Mouse (Mus musculus) cerebellum, postnatal 14 days (tissue): ENCODE data around the gene Utp4.
A peak's percentile ranks its signal among the peaks of the same experiment; 100 is the strongest.
"Not testable (repeated sequence)": the region's sequence is repeated elsewhere in the genome, so short reads cannot be mapped to it uniquely, and the experiment has no call there.

Experiments
- DNase-seq, 2 experiments: peaks; one replicate each; pipeline ENCODE4 v3.0.0; 2021; ENCODE audit warnings: mixed read lengths in 2 of 2

Gene Utp4

DNA sequence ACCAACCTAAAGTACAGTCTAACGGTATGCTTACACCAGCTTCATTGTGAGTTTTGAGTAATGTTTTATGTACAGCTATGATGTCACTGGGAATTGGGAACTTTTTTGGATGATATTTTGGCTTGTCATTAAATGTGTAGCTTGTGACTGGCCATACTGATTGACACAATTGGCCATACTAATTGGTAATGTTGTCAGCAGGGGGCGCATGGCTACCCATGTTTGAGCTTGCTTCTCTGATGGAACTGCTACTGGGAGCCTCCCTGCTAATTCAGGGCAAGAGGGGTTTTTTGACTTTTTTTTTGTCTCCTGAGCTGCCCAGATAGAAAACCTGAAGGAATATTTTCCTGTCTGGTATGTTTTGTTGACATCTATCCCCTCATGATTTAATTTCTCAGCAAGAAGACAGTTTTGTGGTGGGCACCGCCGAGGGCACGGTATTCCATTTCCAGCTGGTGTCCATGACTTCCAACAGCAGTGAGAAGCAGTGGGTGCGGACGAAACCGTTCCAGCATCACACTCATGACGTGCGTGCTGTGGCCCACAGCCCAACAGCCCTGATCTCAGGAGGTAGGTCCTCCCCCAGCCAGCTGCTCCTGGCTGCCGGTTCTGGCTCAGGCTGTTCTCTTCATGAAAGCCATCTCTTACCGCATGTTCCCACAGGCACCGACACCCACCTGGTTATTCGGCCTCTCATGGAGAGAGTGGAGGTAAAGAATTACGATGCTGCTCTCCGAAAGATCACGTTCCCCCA is 12.5 kb downstream of the Utp4 start:
- DNase-seq: peak; percentile 59 to 73

DNA sequence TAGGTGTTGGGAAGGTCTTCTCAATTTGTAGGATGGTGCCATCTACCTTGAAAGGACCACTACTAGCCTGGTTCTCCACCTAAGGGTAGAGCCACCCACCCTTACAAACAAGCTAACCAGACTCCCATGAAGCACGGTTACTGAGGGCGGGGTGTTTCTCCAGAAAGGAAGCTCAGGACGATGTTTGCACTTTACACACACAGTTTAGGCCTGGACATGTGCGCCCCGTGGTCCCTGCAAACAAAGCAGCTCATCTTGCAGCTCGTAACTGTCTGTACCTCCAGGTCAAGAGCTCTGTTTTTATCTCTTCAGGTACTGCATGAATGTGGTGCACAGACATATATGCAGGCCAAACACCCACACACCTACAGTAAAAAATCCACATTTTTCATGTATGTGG is 13.2 kb downstream of the Utp4 start:
- DNase-seq: no peak

DNA sequence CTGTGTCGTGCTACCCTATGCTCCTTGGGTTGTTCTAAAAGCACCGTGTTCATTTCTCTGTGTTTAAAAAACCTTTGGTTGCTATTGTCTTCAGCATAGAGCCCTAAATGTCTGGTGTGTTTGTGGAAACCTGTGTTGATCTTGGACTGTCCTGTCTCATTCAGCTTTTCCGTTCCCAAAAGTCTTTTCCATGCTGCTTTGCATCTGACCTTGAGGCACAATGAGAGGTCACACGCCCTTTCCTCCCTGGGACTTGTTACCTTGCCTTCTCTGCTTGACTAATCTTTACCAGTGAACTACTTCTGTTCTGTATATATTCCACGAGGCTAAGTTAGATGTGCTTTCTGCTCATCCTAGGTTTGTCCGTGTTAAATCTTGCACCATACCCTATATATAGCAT is 14.0 kb downstream of the Utp4 start:
- no peak for DNase-seq

DNA sequence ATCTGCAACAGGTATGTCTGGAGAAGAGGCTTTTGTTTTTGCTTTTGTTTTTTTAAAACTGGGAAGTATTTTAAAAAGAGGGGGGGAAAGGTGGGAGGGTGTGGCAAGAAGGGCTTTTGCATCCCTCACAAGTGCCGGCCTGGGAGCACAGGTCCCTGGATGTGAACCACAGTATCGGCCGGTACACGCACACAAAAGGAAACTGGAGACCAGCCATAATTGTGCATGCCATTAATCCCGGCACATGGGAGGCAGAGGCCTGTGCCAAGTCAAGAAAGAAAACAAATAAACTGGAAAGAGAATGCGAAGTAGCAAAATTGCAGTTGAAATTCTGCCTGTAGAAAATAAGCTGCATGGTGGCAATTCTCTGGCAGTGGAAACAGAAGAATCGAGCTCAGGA is 14.9 kb downstream of the Utp4 start:
- DNase-seq: no peak

DNA sequence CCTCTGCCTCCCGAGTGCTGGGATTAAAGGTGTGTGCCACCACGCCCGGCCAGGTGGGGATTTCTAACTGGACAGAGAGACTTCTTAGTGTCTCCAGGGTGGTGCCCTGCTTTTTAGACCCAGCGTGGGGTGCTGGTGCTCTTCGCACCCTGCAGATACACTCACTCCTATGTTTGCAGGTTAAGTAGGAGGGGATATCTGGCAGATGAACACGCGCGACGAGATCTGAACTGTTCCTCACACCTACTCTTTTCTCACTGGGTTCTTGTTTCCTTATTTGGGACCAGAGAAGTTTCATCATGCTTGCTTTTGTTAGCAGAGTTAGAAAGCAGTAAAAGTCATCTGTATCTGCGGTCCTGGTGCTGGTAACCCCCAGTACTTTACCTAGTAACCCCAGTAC is 20.2 kb downstream of the Utp4 start:
- no peak for DNase-seq

DNA sequence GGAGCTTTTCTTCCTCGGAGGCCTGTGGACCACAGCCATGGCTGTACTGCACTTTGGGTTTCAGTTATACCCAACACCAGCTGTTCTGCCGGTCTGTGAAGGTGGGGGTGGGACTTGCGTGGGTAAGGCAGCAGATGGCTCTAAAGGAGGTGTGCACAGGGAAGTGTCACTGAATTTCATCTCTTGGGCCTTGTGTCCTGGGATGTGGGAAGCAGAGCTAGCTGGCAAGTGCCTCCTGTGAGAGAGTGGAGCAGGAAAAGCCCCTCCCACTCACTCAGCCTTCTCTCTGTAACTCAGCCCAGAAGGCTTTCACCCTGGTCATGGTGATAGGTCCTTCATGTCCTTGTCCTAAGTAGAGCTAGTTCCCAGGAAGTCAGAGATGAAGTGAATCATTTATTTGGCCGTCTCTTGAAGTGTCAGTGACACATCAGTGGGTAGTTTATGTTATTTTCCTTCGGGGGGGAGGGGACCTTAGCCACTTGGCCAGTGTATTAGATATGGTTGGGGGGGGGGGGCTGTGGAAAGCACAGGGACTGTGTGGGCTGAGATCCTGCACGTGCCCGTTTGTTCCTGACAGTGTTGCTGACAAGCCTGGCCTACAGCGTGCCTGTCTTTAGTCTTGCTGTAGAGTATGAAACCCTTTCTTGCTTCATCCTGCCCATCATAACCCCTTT is 26.4 kb downstream of the Utp4 start:
- DNase-seq: no peak

GRCm38 (mm10) chr8:106920395-106920741 is 26.9 kb downstream of the Utp4 start:
- DNase-seq: no peak

- DNase-seq: no peak
Measured at GRCm38 (mm10) chr8:106924057-106924456, 30.6 kb downstream of the Utp4 start.

GRCm38 (mm10) chr8:106924904-106925349 is 31.5 kb downstream of the Utp4 start:
- no peak for DNase-seq

- DNase-seq: no peak
Measured at GRCm38 (mm10) chr8:106925446-106925845, 32.0 kb downstream of the Utp4 start.

GRCm38 (mm10) chr8:106927247-106927646 is 33.8 kb downstream of the Utp4 start:
- DNase-seq: peak; percentile 33 to 34

DNA sequence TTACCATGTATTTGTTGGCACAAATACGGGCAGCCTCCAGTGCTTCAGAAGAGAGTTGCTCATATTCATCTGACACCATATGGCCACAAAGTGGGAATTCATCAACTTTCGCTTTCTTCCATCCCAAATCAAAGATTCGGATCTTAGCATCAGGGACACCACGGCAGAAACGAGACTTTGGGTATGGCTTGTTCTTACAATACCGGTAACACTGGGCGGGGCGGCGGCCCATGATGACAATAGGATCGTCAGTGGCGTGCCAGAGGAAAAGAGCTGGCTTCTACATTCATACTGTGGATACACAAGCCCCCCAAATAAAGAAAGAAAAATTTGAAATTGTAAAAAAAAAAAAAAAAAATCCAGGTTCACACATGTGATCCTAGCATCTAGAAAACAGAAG is 34.7 kb downstream of the Utp4 start:
- not testable (repeated sequence) for DNase-seq

- DNase-seq: no peak
Measured at GRCm38 (mm10) chr8:106929155-106929913, 35.9 kb downstream of the Utp4 start.

DNA sequence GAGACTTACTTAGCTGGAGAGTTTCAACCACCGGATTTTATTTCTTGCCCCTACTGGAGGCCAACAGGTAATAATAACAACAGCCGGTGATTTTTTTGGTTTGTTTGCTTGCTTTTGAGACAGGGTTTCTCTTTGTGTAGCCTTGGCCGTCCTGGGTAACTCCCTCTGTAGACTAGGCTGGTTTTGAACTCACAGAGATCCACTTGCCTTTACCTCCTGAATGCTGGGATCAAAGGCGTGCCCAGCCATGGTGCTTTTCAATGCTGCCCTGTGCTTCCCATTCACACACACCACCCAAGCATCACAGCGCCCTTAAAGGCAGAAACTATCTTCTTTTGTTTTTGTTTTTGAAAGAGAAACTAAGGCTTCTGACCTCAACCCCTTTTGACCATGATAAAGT is 36.5 kb downstream of the Utp4 start:
- no peak for DNase-seq

- DNase-seq: peak; percentile 16 to 35
Measured at GRCm38 (mm10) chr8:106932376-106933065, 39.1 kb downstream of the Utp4 start.

- DNase-seq: no peak
Measured at GRCm38 (mm10) chr8:106933506-106934143, 40.2 kb downstream of the Utp4 start.

- peak; percentile 5 to 6 for DNase-seq
Measured at GRCm38 (mm10) chr8:106934226-106934977, 41.0 kb downstream of the Utp4 start.

GRCm38 (mm10) chr8:106935324-106935869 is 42.0 kb downstream of the Utp4 start, which contains the start of gene Sntb2:
Gene Sntb2, plus strand, starts transcription at chr8:106935750.
- DNase-seq: peak; percentile 97 to 98

DNA sequence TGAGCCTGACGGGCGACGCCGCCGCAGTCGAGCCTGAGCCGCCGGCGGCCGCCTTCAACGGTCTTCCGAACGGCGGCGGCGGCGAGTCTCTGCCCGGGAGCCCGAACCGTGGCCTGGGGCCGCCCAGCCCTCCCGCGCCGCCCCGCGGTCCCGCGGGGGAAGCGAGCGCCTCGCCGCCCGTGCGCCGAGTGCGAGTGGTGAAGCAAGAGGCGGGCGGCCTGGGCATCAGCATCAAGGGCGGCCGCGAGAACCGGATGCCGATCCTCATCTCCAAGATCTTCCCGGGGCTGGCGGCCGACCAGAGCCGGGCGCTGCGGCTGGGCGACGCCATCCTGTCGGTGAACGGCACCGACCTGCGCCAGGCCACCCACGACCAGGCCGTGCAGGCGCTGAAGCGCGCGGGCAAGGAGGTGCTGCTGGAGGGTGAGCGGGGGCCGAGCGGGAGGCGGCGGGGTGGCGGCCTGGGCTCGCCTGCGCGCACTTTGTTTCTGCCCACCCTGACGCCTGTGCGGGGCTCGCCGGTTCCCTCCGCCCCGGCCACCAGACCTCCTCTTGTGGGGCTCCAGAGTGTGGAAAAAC is 42.6 kb downstream of the Utp4 start:
- peak; percentile 64 to 73 for DNase-seq

- DNase-seq: peak; percentile 50 to 54
Measured at GRCm38 (mm10) chr8:106936478-106937051, 43.1 kb downstream of the Utp4 start.
